Mouse (Mus musculus): ENCODE measurements around the gene Kirrel3. TPM values are rescaled to one million over a fixed set of nuclear protein-coding genes. Genes with fewer than 3 reads are reported as not detected.
A peak's percentile ranks its signal among the peaks of the same experiment; 100 is the strongest.

Kirrel3 gene
- total RNA-seq, 2 experiments from 2014 or later, result 66.3 to 71.9 TPM

DNA sequence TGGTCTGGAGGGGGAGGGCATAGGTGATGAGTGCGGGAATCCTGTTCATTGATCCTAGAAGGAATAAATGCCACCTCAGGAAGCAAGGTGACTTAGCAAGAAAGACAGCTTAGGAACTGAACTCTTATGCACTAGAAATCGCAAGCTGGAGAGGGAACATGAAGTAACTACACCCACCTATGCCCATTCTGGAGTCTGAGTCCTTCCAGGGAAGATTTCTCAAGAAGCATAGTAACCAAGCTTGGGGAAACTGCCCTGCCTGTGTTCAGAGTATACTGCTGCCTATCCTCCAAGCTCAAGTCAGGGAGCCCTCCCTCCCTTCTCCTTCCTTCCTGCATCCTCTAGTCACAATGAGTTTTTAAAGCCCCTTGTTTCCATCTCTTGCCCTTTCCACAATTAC, 283.3 kb downstream of the Kirrel3 start:
- peak in 1 of 2 experiments; percentile 55 for DNase-seq (ENCODE audit: low spot score in 2 of 2)
- intact Hi-C loops (cut with DNase I), result no loop called here

DNA sequence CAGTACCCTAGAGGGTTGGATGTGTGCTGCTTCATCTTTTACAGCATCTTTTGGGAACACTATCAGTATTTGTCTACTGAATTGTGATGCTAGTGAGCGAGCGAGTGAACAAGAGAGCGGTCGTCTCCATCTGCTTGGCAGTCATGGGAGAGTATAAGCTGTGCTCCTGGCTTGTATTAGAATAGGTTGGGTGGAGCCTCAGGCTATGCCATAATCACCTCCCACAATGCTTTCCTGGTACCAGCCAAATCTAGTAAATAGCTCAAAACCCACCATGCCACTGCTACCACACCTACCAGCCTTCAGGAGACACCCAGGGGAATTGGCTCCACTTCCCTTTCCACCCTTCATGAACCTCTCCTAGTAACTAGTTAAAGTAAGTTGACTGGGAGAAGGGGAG, 285.3 kb downstream of the Kirrel3 start:
- DNase-seq (ENCODE audit: low spot score in 2 of 2), result no peak
- intact Hi-C loops (cut with DNase I), result no loop called here

DNA sequence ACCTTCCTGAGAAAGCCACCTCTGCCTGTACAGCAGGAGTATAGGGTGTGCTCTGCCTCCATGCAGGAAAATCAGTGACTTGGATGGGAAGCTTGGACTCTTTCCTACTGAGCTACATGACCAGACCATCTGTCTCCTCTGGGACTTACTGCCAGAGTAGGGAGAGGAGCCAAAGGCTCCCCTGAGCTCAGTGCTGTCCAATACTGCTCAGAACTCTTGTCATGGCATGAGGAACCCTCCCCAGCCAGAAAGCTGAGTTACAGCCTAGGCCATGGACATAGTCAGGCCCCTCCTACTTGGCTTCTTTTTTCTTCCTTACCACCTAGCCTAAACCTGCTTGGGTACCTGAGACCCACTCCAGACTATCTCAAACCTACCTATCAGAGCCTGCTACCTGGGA, 285.7 kb downstream of the Kirrel3 start:
- intact Hi-C loops (cut with DNase I), result no loop called here
- peak in 1 of 2 experiments; percentile 28 for DNase-seq (ENCODE audit: low spot score in 2 of 2)

DNA sequence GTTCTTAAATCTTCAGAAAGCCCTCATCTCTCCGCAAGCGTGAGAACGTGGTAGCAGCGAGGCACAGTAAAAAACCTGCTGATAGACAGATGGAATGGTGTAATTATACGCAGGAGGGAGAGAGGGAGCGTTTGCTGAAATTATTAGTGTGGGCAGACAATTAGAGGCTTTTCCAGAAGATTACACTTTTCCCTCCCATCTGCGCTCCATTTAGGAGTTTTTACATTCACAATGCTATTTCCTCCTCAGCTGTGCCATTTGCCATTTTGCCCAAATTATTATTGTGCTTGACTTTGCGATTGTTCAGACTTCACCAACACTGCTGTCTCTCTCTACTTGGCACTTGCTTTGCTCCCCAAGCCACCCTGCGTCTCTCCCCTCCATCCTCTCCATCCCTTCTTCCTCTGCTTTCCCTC, 286.3 kb downstream of the Kirrel3 start:
- peak in 1 of 2 experiments; percentile 25 for DNase-seq (ENCODE audit: low spot score in 2 of 2)

GRCm38 (mm10) chr9:34781356-34781755, 295.7 kb downstream of the Kirrel3 start:
- intact Hi-C loops (cut with DNase I), result no loop called here
- DNase-seq (ENCODE audit: low spot score in 2 of 2), result no peak

More for the DNA sequence above, 286.3 kb downstream of the Kirrel3 start:
- intact Hi-C loops (cut with DNase I), result no loop called here

DNA sequence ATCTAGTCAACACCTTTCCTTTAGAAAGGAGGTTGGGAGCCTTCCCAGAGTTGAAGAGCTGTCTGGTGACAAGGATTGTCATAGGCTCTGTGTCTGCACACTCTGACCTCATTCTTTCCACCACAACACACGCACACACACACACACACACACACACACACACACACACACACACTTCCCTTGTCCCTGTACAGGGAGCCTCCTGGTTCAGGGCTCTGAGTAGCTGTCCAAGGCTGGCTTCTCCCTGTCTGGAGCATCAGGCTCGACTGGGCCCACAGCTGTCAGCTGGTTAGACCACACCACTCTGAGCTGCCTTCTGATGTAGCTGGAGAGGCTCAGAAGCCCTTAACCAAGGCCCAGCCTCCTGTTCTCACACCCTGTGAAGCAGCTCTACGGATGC, 302.2 kb downstream of the Kirrel3 start:
- intact Hi-C loops (cut with DNase I), result no loop called here
- DNase-seq (ENCODE audit: low spot score in 2 of 2), result no peak

GRCm38 (mm10) chr9:34795226-34795625, 309.5 kb downstream of the Kirrel3 start:
- intact Hi-C loops (cut with DNase I), result no loop called here
- no peak for DNase-seq (ENCODE audit: low spot score in 2 of 2)

DNA sequence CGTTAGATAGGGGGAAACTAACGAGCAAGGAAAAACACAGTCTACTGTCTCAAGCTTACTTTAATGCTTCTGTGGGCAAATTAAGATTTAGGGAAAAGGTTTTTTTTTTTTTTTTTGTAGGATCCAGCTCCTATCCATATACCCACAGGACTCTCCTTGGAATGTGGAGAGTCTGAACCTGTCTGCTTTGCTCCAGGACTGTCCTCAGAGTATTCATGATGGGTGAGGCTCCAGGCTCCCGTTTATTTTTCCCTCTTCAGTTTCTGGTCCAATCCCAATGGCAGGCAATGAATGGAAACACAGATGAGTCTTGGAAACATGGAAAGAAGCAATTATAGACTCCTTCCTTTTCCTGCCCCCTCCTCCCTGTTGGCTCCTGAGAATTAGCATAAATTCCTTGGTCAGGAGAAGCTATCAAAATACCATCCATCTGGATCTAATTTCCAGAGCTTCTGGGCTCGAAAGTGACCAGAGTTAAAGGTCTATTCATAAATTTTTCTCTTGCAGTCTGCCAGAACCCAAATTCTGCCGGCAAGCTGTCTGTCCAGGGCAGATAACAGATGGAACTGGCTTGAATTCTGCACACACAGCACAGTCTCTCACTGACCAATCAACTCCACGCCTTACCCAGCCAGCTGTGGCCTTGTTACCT, 312.1 kb downstream of the Kirrel3 start:
- no peak for DNase-seq (ENCODE audit: low spot score in 2 of 2)
- intact Hi-C loops (cut with DNase I), result no loop called here

DNA sequence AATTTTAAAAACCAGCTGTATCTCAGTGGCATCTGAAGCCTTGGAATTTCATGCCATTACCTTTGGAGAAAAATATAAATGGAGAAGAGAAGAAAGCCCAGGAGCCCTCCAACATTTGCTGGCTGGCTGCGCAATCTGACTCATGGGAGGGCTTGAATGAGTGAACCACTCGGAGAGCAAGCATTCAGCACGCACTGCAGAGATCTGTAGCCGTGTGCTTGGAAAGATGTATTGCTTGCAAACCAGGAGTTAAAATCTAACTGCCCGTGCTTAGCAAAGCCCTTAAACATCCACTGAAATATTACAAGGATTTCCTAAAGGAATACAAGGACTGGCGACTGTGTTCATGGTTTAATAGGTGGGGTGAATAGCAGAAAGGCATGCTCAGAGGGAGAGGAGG, 316.0 kb downstream of the Kirrel3 start:
- intact Hi-C loops (cut with DNase I), result no loop called here
- DNase-seq (ENCODE audit: low spot score in 2 of 2), result no peak

DNA sequence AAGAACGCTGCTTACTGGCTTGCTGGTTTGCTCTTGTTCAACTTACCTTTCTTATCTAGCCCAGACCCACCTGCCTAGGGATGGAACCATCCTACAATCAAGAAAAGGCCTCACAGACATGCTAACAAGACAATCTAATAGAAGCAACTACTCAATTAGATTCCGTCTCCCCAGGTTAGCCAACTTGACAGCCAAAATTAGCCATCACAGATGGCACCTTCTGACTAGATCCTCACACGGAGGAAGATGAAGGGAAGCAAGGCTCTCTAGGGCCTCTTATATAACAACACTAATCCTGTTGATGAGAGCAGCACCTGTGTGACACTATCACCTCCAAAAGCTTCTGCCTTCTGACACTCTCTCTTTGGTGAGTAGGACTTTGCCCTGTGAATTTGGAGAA, 321.2 kb downstream of the Kirrel3 start:
- DNase-seq (ENCODE audit: low spot score in 2 of 2), result no peak
- intact Hi-C loops (cut with DNase I), result no loop called here

DNA sequence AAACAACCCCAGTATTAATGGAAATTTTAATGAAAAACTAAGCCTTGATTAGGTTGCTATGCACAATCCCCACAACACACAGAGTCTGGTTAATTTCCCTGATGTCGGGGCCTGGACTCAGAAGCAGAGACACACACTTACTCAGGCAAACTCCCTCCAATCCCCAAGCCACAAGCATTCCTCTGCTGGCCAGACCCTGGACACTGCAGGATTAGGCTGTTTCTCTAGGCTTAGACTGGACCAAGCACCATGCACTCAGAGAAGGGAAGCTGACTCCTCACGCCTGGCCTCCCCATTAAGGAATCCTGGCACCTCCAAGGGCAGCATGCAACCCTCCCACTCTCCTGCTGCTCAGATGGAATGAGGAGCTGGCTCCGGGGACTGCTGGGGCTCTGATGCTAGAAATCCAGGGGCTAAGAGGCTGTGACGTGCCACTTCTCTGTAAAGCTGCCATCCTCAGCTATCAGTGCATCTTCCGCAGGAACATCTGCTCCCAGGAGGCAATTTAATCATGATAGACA, 324.4 kb downstream of the Kirrel3 start:
- intact Hi-C loops (cut with DNase I), result no loop called here
- peak in 1 of 2 experiments; percentile 11 for DNase-seq (ENCODE audit: low spot score in 2 of 2)

DNA sequence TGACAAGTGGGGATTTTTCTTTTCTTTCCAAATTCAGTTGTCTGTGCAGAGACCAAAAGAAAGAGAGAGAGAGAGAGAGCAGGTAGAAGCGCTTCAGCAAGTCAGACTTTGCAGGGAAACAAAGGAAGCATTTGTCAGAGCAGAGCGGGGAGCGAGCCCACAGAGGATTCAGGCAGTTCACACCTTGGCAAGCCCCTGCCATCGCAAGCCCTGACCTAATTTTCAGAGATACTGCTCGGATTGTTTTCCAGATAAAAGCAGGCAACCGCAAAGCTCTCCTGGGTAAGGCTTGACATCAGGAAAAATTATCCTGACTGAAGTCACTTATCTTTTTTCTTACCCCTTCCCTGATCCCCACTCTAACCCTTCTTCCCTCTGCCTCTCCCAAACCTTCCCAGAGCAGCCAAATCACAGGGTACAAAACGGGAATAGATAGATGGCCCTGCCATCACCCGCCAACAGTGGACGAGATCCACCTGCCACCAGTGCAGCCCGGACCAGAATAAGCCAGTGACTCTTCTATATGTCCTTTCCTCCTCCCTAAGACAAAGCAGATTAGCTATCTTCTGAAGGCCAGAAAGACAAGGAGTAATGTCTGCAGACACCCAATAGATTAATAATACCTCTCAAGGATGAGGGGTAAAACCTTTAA, 332.8 kb downstream of the Kirrel3 start:
- no peak for DNase-seq (ENCODE audit: low spot score in 2 of 2)
- intact Hi-C loops (cut with DNase I), result no loop called here

GRCm38 (mm10) chr9:34824358-34825088, 338.8 kb downstream of the Kirrel3 start:
- intact Hi-C loops (cut with DNase I), result no loop called here
- no peak for DNase-seq (ENCODE audit: low spot score in 2 of 2)

DNA sequence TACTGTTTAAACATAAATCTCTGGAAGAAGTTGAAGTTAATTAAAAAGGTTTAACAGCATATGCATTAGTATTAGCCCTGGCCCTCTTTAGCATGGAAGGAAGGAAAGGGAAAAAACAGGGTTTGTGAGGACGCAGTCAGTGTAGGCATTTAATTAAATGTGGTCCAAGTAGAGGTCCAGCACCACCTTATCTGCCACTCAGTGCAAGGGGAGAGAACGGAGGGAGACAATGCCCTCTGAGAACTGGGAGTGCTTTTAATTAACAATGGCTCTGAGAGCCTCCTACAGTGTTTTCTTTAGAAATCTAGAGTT, 339.4 kb downstream of the Kirrel3 start:
- DNase-seq (ENCODE audit: low spot score in 2 of 2), result no peak
- intact Hi-C loops (cut with DNase I), result no loop called here

DNA sequence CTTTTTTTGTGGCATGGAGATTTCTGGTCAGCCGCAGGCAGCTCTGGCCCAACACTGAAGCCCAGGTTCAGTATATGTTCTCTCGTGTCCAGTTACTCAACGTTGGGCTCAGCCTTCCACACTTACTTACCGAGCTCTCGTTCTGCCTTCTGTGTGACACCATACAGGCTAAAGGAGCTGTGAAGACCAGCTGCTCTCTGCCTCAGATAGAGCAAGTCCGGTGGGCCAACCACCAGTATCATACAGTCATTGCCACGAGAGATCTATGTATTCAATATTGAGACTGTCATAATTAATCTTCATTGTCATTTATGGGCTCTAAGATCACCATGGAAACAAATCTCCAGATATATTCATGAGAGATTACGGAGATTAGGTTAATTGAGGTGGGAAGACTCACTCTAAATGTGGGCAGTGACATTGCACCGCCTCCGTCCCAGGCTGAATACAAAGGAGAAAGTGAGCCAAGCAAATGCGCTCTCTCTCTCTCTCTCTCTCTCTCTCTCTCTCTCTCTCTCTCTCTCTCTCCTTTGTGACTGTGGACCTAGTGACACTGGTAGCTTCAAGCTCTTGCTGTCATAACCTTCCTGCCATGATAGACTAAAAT, 339.8 kb downstream of the Kirrel3 start:
- DNase-seq (ENCODE audit: low spot score in 2 of 2), result no peak
- intact Hi-C loops (cut with DNase I), result no loop called here

DNA sequence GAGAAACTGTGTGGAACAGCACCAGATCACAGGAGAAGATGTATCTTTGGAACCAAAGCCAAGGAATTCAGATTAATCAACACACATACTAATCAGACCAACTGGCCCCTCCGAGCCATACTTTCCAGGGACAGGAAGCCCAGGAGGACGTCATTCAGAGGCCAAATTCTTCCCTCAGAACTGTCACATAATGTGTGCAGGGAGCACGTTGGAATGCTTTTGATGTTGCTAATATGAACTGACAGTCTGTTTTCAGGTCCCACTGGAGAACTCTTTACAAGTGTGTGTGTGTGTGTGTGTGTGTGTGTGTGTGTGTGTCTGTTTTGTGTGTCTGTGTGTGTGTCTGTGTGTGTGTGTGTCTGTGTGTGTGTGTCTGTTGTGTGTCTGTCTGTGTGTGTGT, 345.0 kb downstream of the Kirrel3 start:
- DNase-seq (ENCODE audit: low spot score in 2 of 2), result no peak
- intact Hi-C loops (cut with DNase I), result no loop called here

GRCm38 (mm10) chr9:34836801-34837200, 351.1 kb downstream of the Kirrel3 start:
- intact Hi-C loops (cut with DNase I), result no loop called here
- DNase-seq (ENCODE audit: low spot score in 2 of 2), result no peak

- DNase-seq (ENCODE audit: low spot score in 2 of 2), result no peak
Measured at GRCm38 (mm10) chr9:34837700-34838462, 352.2 kb downstream of the Kirrel3 start.

GRCm38 (mm10) chr9:34843275-34843965, 357.7 kb downstream of the Kirrel3 start:
- peak; percentile 23 to 71 for DNase-seq (ENCODE audit: low spot score in 2 of 2)
- intact Hi-C loops (cut with DNase I), result no loop called here

More at GRCm38 (mm10) chr9:34837700-34838462, 352.2 kb downstream of the Kirrel3 start:
- intact Hi-C loops (cut with DNase I), result no loop called here
